Mouse (Mus musculus) heart, adult 9 months (tissue): Measurements from ENCODE around the gene Zfp619.
"Not testable (repeated sequence)": the region's sequence is repeated elsewhere in the genome, so short reads cannot be mapped to it uniquely, and the experiment has no call there.

Experiments
- DNase-seq, 2 experiments: peaks; one replicate each; pipeline ENCODE4 v3.0.0; 2022; ENCODE audit warnings: low spot score in 2 of 2

The Zfp619 gene

GRCm38 (mm10) chr7:39589044-39589443 lies 71.5 kb downstream of the Zfp619 start:
- DNase-seq: not testable (repeated sequence)
